Mouse (Mus musculus) limb, embryonic 11.5 days (tissue): Measurements from ENCODE around the gene Ttc7. TPM values are rescaled to one million over a fixed set of nuclear protein-coding genes. Genes with fewer than 3 reads are reported as not detected.
A peak's percentile ranks its signal among the peaks of the same experiment; 100 is the strongest.

Experiments
- ATAC-seq: fragments of 200-750 bp; cut with Nextera tagmentation; 2 replicates; pipeline ENCODE4 v1.8.0; 2017; ENCODE audit warnings: low read depth; ENCODE audit not compliant: insufficient number of reproducible peaks, low FRiP score, low TSS enrichment
- DNase-seq: peaks from one replicate; pipeline ENCODE4 v3.0.0-alpha.2; 2015; ENCODE audit warnings: low spot score
- H3K27ac ChIP-seq: fragments of 300-500 bp; sonication (generic); replicated peaks from 2 replicates; pipeline ENCODE4 v1.5.1; 2014; ENCODE audit warnings: low read depth, mild to moderate bottlenecking, low read length
- H3K27me3 ChIP-seq: fragments of 300-500 bp; sonication (generic); 2 replicates; pipeline ENCODE4 v1.6.1; 2014; ENCODE audit warnings: mild to moderate bottlenecking, low read length, mixed read lengths; ENCODE audit not compliant: control insufficient read depth, insufficient read depth
- H3K36me3 ChIP-seq: fragments of 300-500 bp; sonication (generic); 2 replicates; pipeline ENCODE4 v1.6.1; 2014; ENCODE audit warnings: mild to moderate bottlenecking, low read length, moderate library complexity, mixed read lengths; ENCODE audit not compliant: control insufficient read depth, insufficient read depth
- H3K4me1 ChIP-seq: fragments of 300-500 bp; sonication (generic); 2 replicates; pipeline ENCODE4 v1.6.1; 2014; ENCODE audit warnings: low read length, mixed read lengths; ENCODE audit not compliant: control insufficient read depth, insufficient read depth
- H3K4me2 ChIP-seq: fragments of 300-500 bp; sonication (generic); 2 replicates; pipeline ENCODE4 v1.6.1; 2014; ENCODE audit warnings: low read depth, mild to moderate bottlenecking, moderate library complexity; ENCODE audit not compliant: severe bottlenecking
- H3K4me3 ChIP-seq: fragments of 300-500 bp; sonication (generic); 2 replicates; pipeline ENCODE4 v1.5.1; 2014; ENCODE audit warnings: low read depth, low read length
- H3K9ac ChIP-seq: fragments of 300-500 bp; sonication (generic); 2 replicates; pipeline ENCODE4 v1.6.1; 2014; ENCODE audit warnings: mild to moderate bottlenecking, low read length
- H3K9me3 ChIP-seq: fragments of 300-500 bp; sonication (generic); 2 replicates; pipeline ENCODE4 v1.6.1; 2016; ENCODE audit warnings: low read length; ENCODE audit not compliant: control insufficient read depth
- WGBS: fragments of 180-500 bp; shearing (Covaris S2); extraction: QIAGEN DNeasy Blood & Tissue Kit; methylation state at CpG from one replicate; pipeline ENCODE4 v1.1.7; 2014; 5-methylcytosine and 5-hydroxymethylcytosine counted together
- polyA plus RNA-seq: library from polyadenylated mRNA; unstranded; fragments of >200 nt; fragmentation: Nextera tagmentation; extraction: Ambion mirVana; gene quantifications from 2 replicates; pipeline ENCODE4 v1.2.1, GENCODE M21; 2014

The Ttc7 gene
- polyA plus RNA-seq, 1 experiment from 2014 or later, result 1.8 TPM

DNA sequence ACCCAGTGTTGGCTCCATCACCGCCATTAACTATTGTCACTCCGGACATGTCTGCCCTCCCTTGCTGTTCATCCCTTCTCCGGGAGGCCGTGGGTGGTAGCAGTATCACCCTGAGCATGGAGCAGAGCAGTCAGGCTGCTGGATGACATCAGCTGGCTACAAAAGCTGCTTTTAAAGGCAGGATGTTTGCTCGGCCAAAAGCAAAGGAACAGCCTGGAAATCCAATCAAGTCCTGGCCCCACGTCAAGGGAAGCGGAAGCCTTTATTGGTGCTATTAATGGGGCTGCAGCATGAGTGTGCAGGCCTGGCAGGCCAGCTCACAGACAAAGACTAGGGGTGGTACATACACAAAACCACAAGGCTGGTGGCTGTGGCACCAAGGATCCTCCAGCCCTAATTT lies 108.6 kb downstream of the Ttc7 start:
- no peak overlapping the region for H3K4me2 ChIP-seq
- no peaks in the 10 kb centered on the region for H3K27me3 ChIP-seq
- H3K9ac ChIP-seq, result no peak overlapping the region
- 59% methylated on average over 7 of the region's 7 CpGs for WGBS
- peak; percentile 57; the same call in 1 of the 2 replicates for ATAC-seq
- no peak overlapping the region; the same call in 1 of the 2 replicates for H3K27ac ChIP-seq
- no peak for DNase-seq
- no peaks in the 10 kb centered on the region for H3K9me3 ChIP-seq
- no peaks in the 10 kb centered on the region for H3K36me3 ChIP-seq
- H3K4me3 ChIP-seq, result no peak overlapping the region
- H3K4me1 ChIP-seq, result peaks cover 3% of the 10 kb centered on the region; the same call in 1 of the 2 replicates

DNA sequence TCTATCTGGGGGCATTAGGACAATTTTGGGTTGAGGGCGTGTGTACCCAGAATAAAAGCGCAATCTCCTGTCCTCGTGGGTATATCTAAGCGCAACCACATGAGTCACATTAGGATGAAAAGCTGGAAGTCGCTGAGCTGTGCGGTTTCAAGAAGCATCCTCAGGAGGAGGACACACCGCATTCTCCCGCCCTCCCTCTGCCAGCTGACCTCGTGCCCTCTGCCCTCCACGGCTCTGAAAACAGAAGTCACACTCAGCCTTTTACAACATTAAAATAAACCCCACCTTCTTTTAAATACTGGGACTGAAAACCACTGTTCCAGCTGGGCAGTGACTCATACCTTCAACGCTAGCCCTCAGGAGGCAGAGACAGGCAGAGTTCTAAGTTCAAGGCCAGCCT lies 114.4 kb downstream of the Ttc7 start:
- ATAC-seq (no peak), DNase-seq (no peak)
- 78% methylated on average over 11 of the region's 11 CpGs for WGBS

DNA sequence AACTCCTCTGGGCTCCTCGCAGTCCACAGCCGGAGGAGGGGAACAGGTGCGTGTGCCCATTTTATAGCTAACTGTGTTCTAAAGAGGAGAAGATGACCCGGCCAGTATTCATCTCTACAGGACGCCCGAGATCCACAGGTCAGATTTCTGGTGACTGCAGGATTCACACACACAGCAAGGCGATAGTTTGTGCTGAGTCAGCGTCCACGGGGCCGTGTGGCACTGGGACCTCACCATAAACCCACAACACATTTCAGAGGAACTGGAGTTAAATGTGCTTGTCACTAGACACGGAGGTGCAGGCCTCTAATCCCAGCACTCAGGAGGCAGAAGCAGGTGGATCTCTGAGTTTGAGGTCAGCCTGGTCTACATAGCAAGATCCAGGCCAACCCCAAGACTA lies 119.8 kb downstream of the Ttc7 start:
- H3K4me1 ChIP-seq, result no peaks in the 10 kb centered on the region
- H3K27ac ChIP-seq, result no peak overlapping the region
- H3K9me3 ChIP-seq, result no peaks in the 10 kb centered on the region
- WGBS, result 90% methylated on average over 11 of the region's 11 CpGs
- ATAC-seq (no peak), DNase-seq (no peak)
- H3K9ac ChIP-seq, result no peak overlapping the region
- H3K36me3 ChIP-seq, result no peaks in the 10 kb centered on the region
- H3K4me2 ChIP-seq, result no peak overlapping the region
- no peak overlapping the region for H3K4me3 ChIP-seq
- H3K27me3 ChIP-seq, result no peaks in the 10 kb centered on the region

More for the DNA sequence above, 114.4 kb downstream of the Ttc7 start:
- Histone ChIP-seq H3K27me3 (no peaks in the 10 kb centered on the region), H3K36me3 (no peaks in the 10 kb centered on the region), H3K4me2 (no peak overlapping the region), H3K4me3 (no peak overlapping the region), H3K9me3 (no peaks in the 10 kb centered on the region), H3K27ac (no peak overlapping the region), H3K9ac (no peak overlapping the region), H3K4me1 (no peaks in the 10 kb centered on the region)

DNA sequence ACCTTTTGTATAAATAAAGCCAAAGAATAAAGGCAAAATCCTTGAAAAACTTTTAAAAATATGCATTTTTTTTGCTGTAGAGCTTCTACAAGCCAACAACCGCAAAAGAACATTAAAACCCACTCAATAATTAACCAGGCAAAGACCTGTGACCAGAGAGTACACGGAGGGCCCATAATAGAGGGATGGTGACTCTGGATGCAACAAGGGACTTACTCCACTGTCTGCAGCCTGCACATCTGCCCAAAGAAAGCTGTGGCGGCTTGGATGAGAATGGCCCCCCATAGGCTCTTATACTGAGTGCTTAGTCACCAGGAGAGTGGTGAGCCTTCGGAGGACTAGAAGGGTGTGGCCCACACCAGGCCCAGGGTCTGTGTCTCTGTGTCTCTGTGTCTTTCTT lies 120.8 kb downstream of the Ttc7 start:
- WGBS, result 78% methylated on average over 4 of the region's 4 CpGs
- no peak for DNase-seq
- Histone ChIP-seq H3K4me3 (no peak overlapping the region), H3K9ac (no peak overlapping the region), H3K9me3 (no peaks in the 10 kb centered on the region), H3K27me3 (no peaks in the 10 kb centered on the region), H3K4me2 (no peak overlapping the region), H3K36me3 (no peaks in the 10 kb centered on the region), H3K4me1 (no peaks in the 10 kb centered on the region), H3K27ac (no peak overlapping the region)
- ATAC-seq, result no peak

DNA sequence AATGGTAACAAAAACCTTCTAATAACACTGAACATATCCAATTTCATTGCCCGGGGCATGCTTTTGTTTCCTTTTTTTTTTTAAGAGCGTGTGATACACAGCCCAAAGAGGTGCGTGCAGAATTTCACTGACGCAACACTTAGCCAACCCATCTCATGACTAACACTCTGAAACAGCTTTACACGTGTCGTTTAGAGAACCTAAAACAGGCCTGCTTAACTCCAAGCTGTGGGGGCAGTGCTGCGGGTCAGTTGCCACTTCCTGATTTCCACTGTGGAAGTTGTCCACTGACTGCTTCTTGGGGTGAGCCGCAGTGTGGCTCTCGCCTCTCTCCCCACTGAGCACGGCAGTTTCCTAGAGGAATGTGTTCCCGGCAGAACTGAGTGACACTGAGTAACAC lies 122.9 kb downstream of the Ttc7 start:
- ATAC-seq (no peak), DNase-seq (no peak)
- Histone ChIP-seq H3K4me1 (no peaks in the 10 kb centered on the region), H3K4me3 (no peak overlapping the region), H3K27me3 (no peaks in the 10 kb centered on the region), H3K4me2 (no peak overlapping the region), H3K9me3 (no peaks in the 10 kb centered on the region), H3K27ac (no peak overlapping the region), H3K36me3 (no peaks in the 10 kb centered on the region), H3K9ac (no peak overlapping the region)
- WGBS, result 71% methylated on average over 11 of the region's 11 CpGs

DNA sequence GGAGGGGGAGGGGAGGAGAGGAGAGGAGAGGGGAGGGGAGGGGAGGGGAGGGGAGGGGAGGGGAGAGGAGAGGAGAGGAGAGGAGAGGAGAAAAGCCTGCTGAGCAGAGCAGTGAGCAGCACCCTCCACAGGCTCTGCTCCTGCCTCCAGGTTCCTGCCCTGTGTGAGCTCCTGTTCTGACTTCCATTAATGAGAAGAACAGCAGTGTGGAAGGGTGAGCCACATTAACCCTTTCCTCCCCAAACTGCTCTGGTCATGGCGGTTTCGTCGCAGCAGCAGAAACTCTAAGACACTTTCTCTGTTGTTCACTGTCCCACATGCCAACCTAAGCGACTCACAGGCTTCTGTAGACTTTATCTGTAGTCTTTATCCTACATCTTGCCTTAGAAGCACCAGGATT lies 124.0 kb downstream of the Ttc7 start:
- ATAC-seq, result no peak
- WGBS, result 74% methylated on average over 4 of the region's 4 CpGs
- Histone ChIP-seq H3K4me1 (no peaks in the 10 kb centered on the region), H3K27me3 (no peaks in the 10 kb centered on the region), H3K9me3 (no peaks in the 10 kb centered on the region), H3K9ac (no peak overlapping the region), H3K4me2 (no peak overlapping the region), H3K4me3 (no peak overlapping the region), H3K36me3 (no peaks in the 10 kb centered on the region), H3K27ac (no peak overlapping the region)
- DNase-seq, result no peak

DNA sequence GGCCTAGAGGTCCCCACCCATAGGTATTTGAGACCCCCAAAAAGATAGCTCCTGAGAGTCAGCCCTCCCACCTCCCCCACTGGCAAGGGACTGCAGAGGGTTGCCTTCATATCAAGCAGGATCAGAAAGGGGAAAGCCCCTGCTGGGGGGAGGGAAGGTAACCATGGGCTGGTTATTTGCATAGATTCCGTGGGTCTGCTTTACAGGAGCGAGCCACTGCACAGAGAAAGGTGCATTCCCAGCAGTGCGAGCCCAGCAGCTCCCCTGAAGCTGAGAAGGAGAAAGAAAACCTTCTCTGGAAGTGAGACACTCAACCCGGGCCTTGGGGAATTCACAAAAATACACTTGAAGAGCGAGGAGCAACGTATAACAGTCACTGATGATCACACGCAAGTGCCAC lies 135.4 kb downstream of the Ttc7 start:
- 75% methylated on average over 7 of the region's 7 CpGs for WGBS
- DNase-seq, result no peak

DNA sequence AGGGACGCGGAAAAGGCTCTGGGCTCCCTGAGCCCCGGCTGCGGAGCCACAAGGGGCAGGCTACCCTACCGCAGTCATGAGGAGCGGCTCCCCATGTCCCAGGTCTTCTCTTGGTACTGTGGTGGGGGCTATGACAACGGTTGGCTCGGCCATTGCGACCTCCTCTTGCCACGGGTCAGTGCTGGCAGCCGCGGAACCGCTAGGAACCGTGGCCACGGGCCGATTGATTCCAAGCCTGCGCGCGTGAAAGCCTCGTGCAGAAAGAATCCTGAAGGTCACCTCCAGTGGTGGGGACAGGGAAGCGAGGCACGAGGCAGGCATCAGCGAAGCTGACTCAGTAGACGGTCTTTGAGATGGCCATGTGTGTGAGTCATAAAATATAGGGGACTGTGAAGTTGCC lies 144.8 kb downstream of the Ttc7 start, which contains the start of gene Stpg4:
Gene Stpg4, minus strand, starts transcription at position 231 of the 400 bp plus-strand sequence.
- ATAC-seq (no peak; the same call in 1 of the 2 replicates), DNase-seq (no peak)
- H3K4me1 ChIP-seq, result no peaks in the 10 kb centered on the region
- no peak within 1 kb of the TSS for H3K9ac ChIP-seq
- H3K4me3 ChIP-seq, result no peak within 1 kb of the TSS
- no peaks in the 10 kb centered on the region for H3K27me3 ChIP-seq
- H3K9me3 ChIP-seq, result no peaks in the 10 kb centered on the region
- H3K27ac ChIP-seq, result no peak within 1 kb of the TSS
- WGBS, result 63% methylated on average over 24 of the region's 24 CpGs
- H3K4me2 ChIP-seq, result no peak within 1 kb of the TSS
- H3K36me3 ChIP-seq, result peaks cover 12% of the 10 kb centered on the region

More for the DNA sequence above, 135.4 kb downstream of the Ttc7 start:
- no peak for ATAC-seq
- Histone ChIP-seq H3K27me3 (no peaks in the 10 kb centered on the region), H3K36me3 (no peaks in the 10 kb centered on the region), H3K9me3 (no peaks in the 10 kb centered on the region), H3K4me3 (no peak overlapping the region), H3K27ac (no peak overlapping the region), H3K4me1 (no peaks in the 10 kb centered on the region), H3K9ac (no peak overlapping the region), H3K4me2 (no peak overlapping the region)

DNA sequence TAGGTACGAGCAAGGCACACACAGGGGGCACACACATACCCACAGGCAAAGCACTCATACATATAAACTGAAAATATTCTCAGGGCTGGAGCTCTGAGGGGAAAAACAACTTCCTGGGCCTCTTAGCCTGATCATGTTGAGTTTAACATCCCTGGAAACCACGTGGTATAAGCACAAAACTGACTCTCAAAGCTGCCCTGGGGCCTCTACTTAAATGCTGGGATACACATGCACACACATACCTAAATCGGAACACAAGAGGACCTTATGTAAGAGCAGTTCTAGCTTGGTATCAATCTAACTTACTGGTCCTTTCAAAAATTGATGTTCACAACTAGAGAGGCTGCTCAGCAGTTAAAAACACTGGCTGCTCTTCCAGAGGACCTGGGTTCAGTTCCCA lies 146.7 kb downstream of the Ttc7 start:
- Histone ChIP-seq H3K36me3 (peaks cover 18% of the 10 kb centered on the region), H3K4me1 (no peaks in the 10 kb centered on the region), H3K27me3 (no peaks in the 10 kb centered on the region), H3K9ac (no peak overlapping the region), H3K4me3 (no peak overlapping the region), H3K4me2 (no peak overlapping the region), H3K27ac (no peak overlapping the region), H3K9me3 (no peaks in the 10 kb centered on the region)
- 83% methylated on average over 3 of the region's 3 CpGs for WGBS
- DNase-seq (no peak), ATAC-seq (no peak)
